Mouse (Mus musculus) G1E (cell line): ENCODE measurements around the gene Alg12.

Experiments
- CTCF ChIP-seq: IDR thresholded peaks from 2 replicates; pipeline ENCODE4 v1.5.1; 2012; ENCODE audit warnings: low read depth, low read length, inconsistent platforms, mixed read lengths
- GATA2 ChIP-seq: IDR thresholded peaks from 2 replicates; pipeline ENCODE4 v1.6.1; 2012; ENCODE audit warnings: low read depth, low read length, inconsistent platforms, borderline replicate concordance
- POLR2AphosphoS5 ChIP-seq: IDR thresholded peaks from 2 replicates; pipeline ENCODE4 v1.6.1; 2012; ENCODE audit warnings: low read depth, low read length, inconsistent platforms; ENCODE audit not compliant: insufficient replicate concordance

- TF ChIP-seq CTCF (no peak), POLR2AphosphoS5 (no peak), GATA2 (no peak)
Observed at GRCm38 (mm10) chr15:88857361-88857760, 38.2 kb upstream of the Alg12 start.
